In the genomic region with DNA sequence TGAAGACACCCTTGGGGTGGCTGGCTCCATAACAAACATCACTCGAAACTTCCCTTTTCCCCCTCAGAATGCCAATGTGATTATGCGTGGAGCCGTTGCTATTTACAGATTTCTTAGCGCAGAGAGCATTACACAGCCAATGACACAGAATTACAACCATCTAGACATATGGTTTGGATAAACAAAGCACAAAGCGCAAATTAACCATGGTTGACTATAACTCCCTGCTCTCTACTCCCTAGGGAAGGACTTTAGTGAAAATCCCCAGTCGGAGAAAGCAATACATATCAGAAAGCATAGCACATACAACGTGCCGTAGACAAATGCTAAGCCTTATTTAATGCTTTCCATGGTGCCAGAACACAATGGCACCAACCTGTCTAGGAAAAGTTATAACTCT, we compare ENCODE assay signal across 22 mouse cellular contexts.
DNase-seq lines count a peak whose midpoint lies in the region; ATAC-seq lines count a peak whose summit lies in the region.
"Had no signal": no experiment of that assay in that cellular context is flagged by ENCODE, and none has a peak within 500 bp of the region (broad histone marks: within the 10 kb centered on the region; RNA-seq: fewer than 3 reads in every experiment).

No protein-coding gene starts in this region.

- 87% methylated on average over 8 of the region's 8 CpGs for WGBS in forebrain, embryonic 14.5 days
- 91% methylated on average over 8 of the region's 8 CpGs for WGBS in forebrain, embryonic 11.5 days
- 61% methylated on average over 8 of the region's 8 CpGs for WGBS in neural tube, embryonic 15.5 days
- 41% methylated on average over 8 of the region's 8 CpGs for WGBS in embryonic facial prominence, embryonic 14.5 days

- ATAC-seq in forebrain, embryonic 14.5 days: no peak
- no peak for ATAC-seq in forebrain, embryonic 11.5 days (replicated peaks; ENCODE audit: low FRiP score)
- peak; percentile 21; the same call in 1 of the 2 replicates for ATAC-seq in neural tube, embryonic 15.5 days (ENCODE audit: low FRiP score)
- peak; percentile 86 for ATAC-seq in embryonic facial prominence, embryonic 14.5 days (ENCODE audit: low read depth)
- ATAC-seq: activated CD4-positive, CD25-positive, alpha-beta regulatory T cell, adult 4 months; forebrain, embryonic 16.5 days; hindbrain, postnatal 0 days; Patski had no signal

- peak; percentile 1 for DNase-seq in forebrain, embryonic 14.5 days (ENCODE audit: low spot score)
- no peak for DNase-seq in forebrain, embryonic 11.5 days (ENCODE audit: low spot score)
- DNase-seq in neural tube, embryonic 10.5 days (ENCODE audit: extremely low spot score, low spot score): no peak
- peak; percentile 85 for DNase-seq in embryonic facial prominence, embryonic 14.5 days (ENCODE audit: low spot score)
- DNase-seq in right cerebral cortex, adult 18-20 months: no peak
- DNase-seq in adrenal gland, postnatal 36 days: no peak
- DNase-seq: adrenal gland, postnatal 14 days; cerebellum, adult 11-12 months; cerebellum, adult 9-10 months; cerebellum, postnatal 36 days; gastrocnemius, postnatal 14 days; heart, adult 2 months; heart, postnatal 14 days had no signal

- H3K9me3 ChIP-seq in forebrain, embryonic 14.5 days (replicated peaks; ENCODE audit: control insufficient read depth, low read length): no peaks in the 10 kb centered on the region
- H3K9me3 ChIP-seq in forebrain, embryonic 11.5 days (ENCODE audit: control insufficient read depth, low read length): no peaks in the 10 kb centered on the region
- H3K9me3 ChIP-seq in neural tube, embryonic 15.5 days (replicated peaks): no peaks in the 10 kb centered on the region
- H3K9me3 ChIP-seq in embryonic facial prominence, embryonic 14.5 days (ENCODE audit: control insufficient read depth, low read length): no peaks in the 10 kb centered on the region
- H3K9me3 ChIP-seq: heart, embryonic 15.5 days; hindbrain, embryonic 13.5 days had no signal

- no peak overlapping the region for H3K9ac ChIP-seq in forebrain, embryonic 14.5 days (ENCODE audit: low read length)
- no peak overlapping the region for H3K9ac ChIP-seq in forebrain, embryonic 11.5 days (ENCODE audit: low read length)
- H3K9ac ChIP-seq in neural tube, embryonic 15.5 days (replicated peaks): no peak overlapping the region
- no peak overlapping the region for H3K9ac ChIP-seq in embryonic facial prominence, embryonic 14.5 days (ENCODE audit: low read depth, low read length)
- H3K9ac ChIP-seq: heart, embryonic 15.5 days; hindbrain, embryonic 13.5 days had no signal

- H3K27ac ChIP-seq in forebrain, embryonic 14.5 days (ENCODE audit: low read depth, low read length): no peak overlapping the region
- H3K27ac ChIP-seq in forebrain, embryonic 11.5 days (ENCODE audit: low read depth, low read length): no peak overlapping the region
- H3K27ac ChIP-seq in neural tube, embryonic 15.5 days (replicated peaks): no peak overlapping the region
- H3K27ac ChIP-seq in embryonic facial prominence, embryonic 14.5 days (replicated peaks; ENCODE audit: low read depth, low read length): no peak overlapping the region; the same call in 1 of the 2 replicates
- H3K27ac ChIP-seq: heart, adult 2 months; heart, embryonic 15.5 days; hindbrain, embryonic 13.5 days; hindbrain, postnatal 0 days had no signal

- H3K4me1 ChIP-seq in forebrain, embryonic 14.5 days (ENCODE audit: control insufficient read depth, insufficient read depth, low read length): no peaks in the 10 kb centered on the region
- H3K4me1 ChIP-seq in forebrain, embryonic 11.5 days (replicated peaks; ENCODE audit: control insufficient read depth, insufficient read depth, low read length): no peaks in the 10 kb centered on the region
- no peaks in the 10 kb centered on the region; the same call in 1 of the 2 replicates for H3K4me1 ChIP-seq in neural tube, embryonic 15.5 days
- H3K4me1 ChIP-seq in embryonic facial prominence, embryonic 14.5 days (ENCODE audit: control insufficient read depth, insufficient read depth, low read length): peaks cover 2% of the 10 kb centered on the region; the same call in 1 of the 2 replicates
- H3K4me1 ChIP-seq: heart, embryonic 15.5 days had no signal

- H3K4me2 ChIP-seq in forebrain, embryonic 14.5 days (ENCODE audit: low read length): no peak overlapping the region
- no peak overlapping the region for H3K4me2 ChIP-seq in forebrain, embryonic 11.5 days (ENCODE audit: low read depth, low read length, severe bottlenecking)
- no peak overlapping the region for H3K4me2 ChIP-seq in neural tube, embryonic 15.5 days
- H3K4me2 ChIP-seq in embryonic facial prominence, embryonic 14.5 days (ENCODE audit: low read depth, low read length): no peak overlapping the region
- H3K4me2 ChIP-seq: heart, embryonic 11.5 days; heart, embryonic 15.5 days; hindbrain, embryonic 13.5 days had no signal

- no peak overlapping the region for H3K4me3 ChIP-seq in forebrain, embryonic 14.5 days (ENCODE audit: low read depth, low read length)
- H3K4me3 ChIP-seq in forebrain, embryonic 11.5 days (ENCODE audit: low read depth, low read length): no peak overlapping the region
- no peak overlapping the region for H3K4me3 ChIP-seq in neural tube, embryonic 15.5 days (replicated peaks)
- no peak overlapping the region for H3K4me3 ChIP-seq in embryonic facial prominence, embryonic 14.5 days (ENCODE audit: low read depth, low read length)
- H3K4me3 ChIP-seq: heart, adult 2 months; heart, embryonic 15.5 days; hindbrain, embryonic 13.5 days had no signal

- H3K36me3 ChIP-seq in forebrain, embryonic 14.5 days (ENCODE audit: control insufficient read depth, insufficient read depth, low read length): no peaks in the 10 kb centered on the region
- H3K36me3 ChIP-seq in forebrain, embryonic 11.5 days (ENCODE audit: control insufficient read depth, insufficient read depth, low read length): no peaks in the 10 kb centered on the region
- H3K36me3 ChIP-seq in neural tube, embryonic 15.5 days: no peaks in the 10 kb centered on the region
- H3K36me3 ChIP-seq in embryonic facial prominence, embryonic 14.5 days (ENCODE audit: control insufficient read depth, insufficient read depth, low read length): no peaks in the 10 kb centered on the region
- H3K36me3 ChIP-seq: heart, embryonic 15.5 days; hindbrain, embryonic 13.5 days had no signal

- no peaks in the 10 kb centered on the region for H3K27me3 ChIP-seq in forebrain, embryonic 14.5 days (replicated peaks; ENCODE audit: control insufficient read depth, insufficient read depth, low read length)
- no peaks in the 10 kb centered on the region for H3K27me3 ChIP-seq in forebrain, embryonic 11.5 days (ENCODE audit: control insufficient read depth, insufficient read depth, low read length)
- H3K27me3 ChIP-seq in neural tube, embryonic 15.5 days (replicated peaks): no peaks in the 10 kb centered on the region
- H3K27me3 ChIP-seq in embryonic facial prominence, embryonic 14.5 days (replicated peaks; ENCODE audit: control insufficient read depth, insufficient read depth, low read length): no peaks in the 10 kb centered on the region; the same call in 1 of the 2 replicates
- H3K27me3 ChIP-seq: CH12.LX; heart, embryonic 15.5 days; hindbrain, embryonic 13.5 days had no signal

Comparison
In these comparisons a context has a peak if more than half of its experiments do, and no peak if none do; other contexts are left out.
1. DNase-seq: peak in forebrain, embryonic 14.5 days (single experiment) and embryonic facial prominence, embryonic 14.5 days (single experiment); none in forebrain, embryonic 11.5 days (single experiment), neural tube, embryonic 10.5 days (single experiment), right cerebral cortex, adult 18-20 months (single experiment) and adrenal gland, postnatal 36 days (0 of 2).
2. ATAC-seq: peak in neural tube, embryonic 15.5 days (single experiment) and embryonic facial prominence, embryonic 14.5 days (single experiment); none in forebrain, embryonic 14.5 days (single experiment) and forebrain, embryonic 11.5 days (single experiment).